Mouse (Mus musculus): ENCODE measurements around the gene Kif17. TPM values are rescaled to one million over a fixed set of nuclear protein-coding genes. Genes with fewer than 3 reads are reported as not detected.

Kif17 gene
- polyA plus RNA-seq, 1 experiment from 2014 or later: 0.58 TPM

- Histone ChIP-seq H3K4me1 (ENCODE audit: control insufficient read depth in 2 of 2, insufficient read depth in 2 of 2, low read length in 2 of 2) (peaks cover 7 to 39% of the 10 kb centered on the region in 2 experiments), H3K9me3 (ENCODE audit: control insufficient read depth, low read length) (no peaks in the 10 kb centered on the region), H3K4me3 (ENCODE audit: control insufficient read depth in 1 of 2, insufficient read depth in 1 of 2, low read depth in 1 of 2, low read length in 2 of 2) (peak overlapping the region; percentile 81 to 100), H3K36me3 (ENCODE audit: control insufficient read depth, insufficient read depth, low read length) (peaks cover 8% of the 10 kb centered on the region), H3K9ac (ENCODE audit: low read length) (peak overlapping the region; percentile 96), H3K27me3 (ENCODE audit: control insufficient read depth, insufficient read depth, low read length) (no peaks in the 10 kb centered on the region), H3K4me2 (ENCODE audit: low read length) (peak overlapping the region; percentile 69), H3K27ac (replicated peaks in 1 of 2; ENCODE audit: control insufficient read depth in 1 of 2, insufficient read depth in 1 of 2, low read depth in 2 of 2, low read length in 2 of 2) (peak overlapping the region; percentile 100)
- WGBS: under 1% methylated on average over 58 of the region's 68 CpGs
- ATAC-seq (ENCODE audit: insufficient number of reproducible peaks, insufficient read depth, low FRiP score, low read depth): peak; percentile 98
These were observed 33.3 kb upstream of the Kif17 start for GRCm38 (mm10) chr4:138216891-138217392.

- peak; percentile 6; the same call in 1 of the 2 replicates for ATAC-seq (ENCODE audit: insufficient number of reproducible peaks, insufficient read depth, low FRiP score, low read depth)
- Histone ChIP-seq H3K36me3 (ENCODE audit: control insufficient read depth, insufficient read depth, low read length) (peaks cover 13% of the 10 kb centered on the region), H3K27ac (replicated peaks in 1 of 2; ENCODE audit: control insufficient read depth in 1 of 2, insufficient read depth in 1 of 2, low read depth in 2 of 2, low read length in 2 of 2) (peak overlapping the region; percentile 65 to 94), H3K4me3 (ENCODE audit: control insufficient read depth in 1 of 2, insufficient read depth in 1 of 2, low read depth in 1 of 2, low read length in 2 of 2) (peak overlapping the region; percentile 59 to 81), H3K9ac (ENCODE audit: low read length) (peak overlapping the region; percentile 96), H3K27me3 (ENCODE audit: control insufficient read depth, insufficient read depth, low read length) (no peaks in the 10 kb centered on the region), H3K4me1 (ENCODE audit: control insufficient read depth in 2 of 2, insufficient read depth in 2 of 2, low read length in 2 of 2) (peaks cover 7 to 39% of the 10 kb centered on the region in 2 experiments), H3K4me2 (ENCODE audit: low read length) (peak overlapping the region; percentile 67), H3K9me3 (ENCODE audit: control insufficient read depth, low read length) (no peaks in the 10 kb centered on the region)
- WGBS: 1% methylated on average over 35 of the region's 36 CpGs
These were observed 32.8 kb upstream of the Kif17 start for GRCm38 (mm10) chr4:138217441-138217840.

GRCm38 (mm10) chr4:138217951-138218685, 32.1 kb upstream of the Kif17 start:
- no peaks in the 10 kb centered on the region for H3K27me3 ChIP-seq (ENCODE audit: control insufficient read depth, insufficient read depth, low read length)
- peak overlapping the region; percentile 96 for H3K9ac ChIP-seq (ENCODE audit: low read length)
- peak overlapping the region; percentile 59 to 81 for H3K4me3 ChIP-seq (ENCODE audit: control insufficient read depth in 1 of 2, insufficient read depth in 1 of 2, low read depth in 1 of 2, low read length in 2 of 2)
- H3K4me1 ChIP-seq (ENCODE audit: control insufficient read depth in 2 of 2, insufficient read depth in 2 of 2, low read length in 2 of 2): peaks cover 7 to 39% of the 10 kb centered on the region in 2 experiments
- peak overlapping the region in 1 of 2 experiments; percentile 94; a peak in 1 of 4 replicates for H3K27ac ChIP-seq (replicated peaks in 1 of 2; ENCODE audit: control insufficient read depth in 1 of 2, insufficient read depth in 1 of 2, low read depth in 2 of 2, low read length in 2 of 2)
- H3K9me3 ChIP-seq (ENCODE audit: control insufficient read depth, low read length): no peaks in the 10 kb centered on the region
- peak overlapping the region; percentile 67 for H3K4me2 ChIP-seq (ENCODE audit: low read length)
- WGBS: 68% methylated on average over 11 of the region's 11 CpGs
- H3K36me3 ChIP-seq (ENCODE audit: control insufficient read depth, insufficient read depth, low read length): peaks cover 20% of the 10 kb centered on the region
- no peak for ATAC-seq (ENCODE audit: insufficient number of reproducible peaks, insufficient read depth, low FRiP score, low read depth)

DNA sequence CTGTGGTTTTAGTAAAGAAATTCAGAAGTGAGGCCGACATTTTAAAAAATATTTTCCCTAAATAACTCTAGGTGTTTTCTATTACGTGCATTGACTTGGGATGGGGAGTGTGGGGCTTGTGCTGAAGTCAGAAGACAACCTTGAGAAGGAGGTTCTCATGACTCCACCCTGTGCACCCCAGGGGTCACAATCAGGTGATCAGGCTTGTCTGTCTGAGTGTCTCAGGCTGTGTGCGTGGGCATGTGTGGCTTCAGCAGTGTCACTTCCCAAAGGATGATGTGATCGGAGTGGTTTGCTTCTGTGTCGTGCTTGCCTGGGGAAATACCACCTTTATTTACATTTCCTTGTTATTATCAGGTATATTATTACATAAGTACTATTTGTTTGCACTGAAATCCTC, 30.9 kb upstream of the Kif17 start:
- H3K4me1 ChIP-seq (ENCODE audit: control insufficient read depth in 2 of 2, insufficient read depth in 2 of 2, low read length in 2 of 2): peaks cover 7 to 39% of the 10 kb centered on the region in 2 experiments
- no peak overlapping the region for H3K4me3 ChIP-seq (ENCODE audit: control insufficient read depth in 1 of 2, insufficient read depth in 1 of 2, low read depth in 1 of 2, low read length in 2 of 2)
- H3K27me3 ChIP-seq (ENCODE audit: control insufficient read depth, insufficient read depth, low read length): no peaks in the 10 kb centered on the region
- no peaks in the 10 kb centered on the region for H3K9me3 ChIP-seq (ENCODE audit: control insufficient read depth, low read length)
- peaks cover 32% of the 10 kb centered on the region for H3K36me3 ChIP-seq (ENCODE audit: control insufficient read depth, insufficient read depth, low read length)
- no peak overlapping the region for H3K4me2 ChIP-seq (ENCODE audit: low read length)
- H3K9ac ChIP-seq (ENCODE audit: low read length): no peak overlapping the region
- WGBS: 91% methylated on average over 5 of the region's 5 CpGs
- ATAC-seq (ENCODE audit: insufficient number of reproducible peaks, insufficient read depth, low FRiP score, low read depth): no peak
- H3K27ac ChIP-seq (replicated peaks in 1 of 2; ENCODE audit: control insufficient read depth in 1 of 2, insufficient read depth in 1 of 2, low read depth in 2 of 2, low read length in 2 of 2): no peak overlapping the region

DNA sequence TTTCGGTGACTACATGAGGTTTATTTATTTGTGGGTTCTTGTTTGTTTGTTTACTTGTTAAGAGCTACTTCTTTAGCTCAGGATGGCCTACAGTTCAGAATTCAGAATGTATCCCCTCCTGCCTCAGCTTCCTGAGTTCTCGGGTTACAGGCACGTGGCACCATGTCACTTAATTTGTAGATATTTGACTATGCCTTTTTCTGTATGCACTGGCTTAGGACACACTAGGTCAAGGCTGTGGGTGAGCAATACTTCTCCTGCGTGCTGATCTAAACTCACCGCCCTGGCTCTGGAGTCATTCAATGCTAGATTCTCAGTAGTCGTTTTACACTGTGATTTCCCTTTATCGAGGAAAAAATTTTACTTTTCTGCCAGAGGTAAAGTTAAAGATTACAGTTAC, 29.5 kb upstream of the Kif17 start:
- WGBS: 76% methylated on average over 7 of the region's 7 CpGs
- Histone ChIP-seq H3K4me2 (ENCODE audit: low read length) (no peak overlapping the region), H3K9me3 (ENCODE audit: control insufficient read depth, low read length) (no peaks in the 10 kb centered on the region), H3K9ac (ENCODE audit: low read length) (no peak overlapping the region), H3K4me1 (ENCODE audit: control insufficient read depth in 2 of 2, insufficient read depth in 2 of 2, low read length in 2 of 2) (peaks cover 4 to 35% of the 10 kb centered on the region in 2 experiments), H3K27me3 (ENCODE audit: control insufficient read depth, insufficient read depth, low read length) (no peaks in the 10 kb centered on the region), H3K36me3 (ENCODE audit: control insufficient read depth, insufficient read depth, low read length) (peaks cover 46% of the 10 kb centered on the region), H3K4me3 (ENCODE audit: control insufficient read depth in 1 of 2, insufficient read depth in 1 of 2, low read depth in 1 of 2, low read length in 2 of 2) (no peak overlapping the region), H3K27ac (replicated peaks in 1 of 2; ENCODE audit: control insufficient read depth in 1 of 2, insufficient read depth in 1 of 2, low read depth in 2 of 2, low read length in 2 of 2) (no peak overlapping the region)
- ATAC-seq (ENCODE audit: insufficient number of reproducible peaks, insufficient read depth, low FRiP score, low read depth): no peak

- ATAC-seq (ENCODE audit: insufficient number of reproducible peaks, insufficient read depth, low FRiP score, low read depth): no peak
- no peak overlapping the region for H3K4me2 ChIP-seq (ENCODE audit: low read length)
- H3K27me3 ChIP-seq (ENCODE audit: control insufficient read depth, insufficient read depth, low read length): no peaks in the 10 kb centered on the region
- no peak overlapping the region for H3K27ac ChIP-seq (replicated peaks in 1 of 2; ENCODE audit: control insufficient read depth in 1 of 2, insufficient read depth in 1 of 2, low read depth in 2 of 2, low read length in 2 of 2)
- no peak overlapping the region for H3K4me3 ChIP-seq (ENCODE audit: control insufficient read depth in 1 of 2, insufficient read depth in 1 of 2, low read depth in 1 of 2, low read length in 2 of 2)
- H3K9me3 ChIP-seq (ENCODE audit: control insufficient read depth, low read length): no peaks in the 10 kb centered on the region
- WGBS: 73% methylated on average over 5 of the region's 5 CpGs
- no peak overlapping the region for H3K9ac ChIP-seq (ENCODE audit: low read length)
- peaks cover 53% of the 10 kb centered on the region for H3K36me3 ChIP-seq (ENCODE audit: control insufficient read depth, insufficient read depth, low read length)
- peaks cover 3 to 34% of the 10 kb centered on the region in 2 experiments; a peak in 3 of 4 replicates for H3K4me1 ChIP-seq (ENCODE audit: control insufficient read depth in 2 of 2, insufficient read depth in 2 of 2, low read length in 2 of 2)
These were observed 28.8 kb upstream of the Kif17 start for GRCm38 (mm10) chr4:138221406-138221805.

GRCm38 (mm10) chr4:138222396-138222795, 27.8 kb upstream of the Kif17 start:
- no peaks in the 10 kb centered on the region for H3K27me3 ChIP-seq (ENCODE audit: control insufficient read depth, insufficient read depth, low read length)
- H3K9me3 ChIP-seq (ENCODE audit: control insufficient read depth, low read length): no peaks in the 10 kb centered on the region
- H3K4me1 ChIP-seq (ENCODE audit: control insufficient read depth in 2 of 2, insufficient read depth in 2 of 2, low read length in 2 of 2): peaks cover 3 to 34% of the 10 kb centered on the region in 2 experiments; a peak in 3 of 4 replicates
- ATAC-seq (ENCODE audit: insufficient number of reproducible peaks, insufficient read depth, low FRiP score, low read depth): no peak
- no peak overlapping the region for H3K9ac ChIP-seq (ENCODE audit: low read length)
- no peak overlapping the region for H3K27ac ChIP-seq (replicated peaks in 1 of 2; ENCODE audit: control insufficient read depth in 1 of 2, insufficient read depth in 1 of 2, low read depth in 2 of 2, low read length in 2 of 2)
- H3K36me3 ChIP-seq (ENCODE audit: control insufficient read depth, insufficient read depth, low read length): peaks cover 62% of the 10 kb centered on the region
- no peak overlapping the region for H3K4me2 ChIP-seq (ENCODE audit: low read length)
- WGBS: 77% methylated on average over 5 of the region's 5 CpGs
- no peak overlapping the region for H3K4me3 ChIP-seq (ENCODE audit: control insufficient read depth in 1 of 2, insufficient read depth in 1 of 2, low read depth in 1 of 2, low read length in 2 of 2)

Data from heart, embryonic 14.5 days (tissue).